Mouse (Mus musculus) cerebellum, adult 2 months (tissue): ENCODE measurements around the gene Prss30.

ENCODE experiments used
- CTCF ChIP-seq: fragments of 200-500 bp; IDR thresholded peaks from 2 replicates; pipeline ENCODE4 v1.5.1; 2011; ENCODE audit warnings: low read depth, mild to moderate bottlenecking, control low read depth, low read length, moderate library complexity, borderline replicate concordance; ENCODE audit not compliant: insufficient read depth
- POLR2A ChIP-seq: fragments of 200-500 bp; IDR thresholded peaks from 2 replicates; pipeline ENCODE4 v1.6.1; 2011; ENCODE audit warnings: low read length, control low read depth, borderline replicate concordance; ENCODE audit not compliant: insufficient read depth

- no peak for TF ChIP-seq CTCF
- no peak for TF ChIP-seq POLR2A
Observed at GRCm38 (mm10) chr17:24012921-24013320, 32.6 kb upstream of the Prss30 start.
